Mouse (Mus musculus) embryo, embryonic 9.5 days (tissue): ENCODE results near the gene Ankrd27.

ENCODE experiments used
- DNase-seq: peaks from one replicate; pipeline ENCODE4 v3.0.0-alpha.2; 2017; ENCODE audit errors: extremely low spot score

Gene Ankrd27

GRCm38 (mm10) chr7:35640072-35640471 lies 54.0 kb downstream of the Ankrd27 start:
- no peak for DNase-seq

- DNase-seq = no peak
Measured at GRCm38 (mm10) chr7:35646317-35647081, 60.5 kb downstream of the Ankrd27 start.

GRCm38 (mm10) chr7:35647101-35647698 lies 61.2 kb downstream of the Ankrd27 start, which contains the start of gene Pdcd5:
TSS of gene Pdcd5 (minus strand) at chr7:35647521.
- DNase-seq = peak; percentile 97

- no peak for DNase-seq
Measured at GRCm38 (mm10) chr7:35648239-35649069, 62.4 kb downstream of the Ankrd27 start.

- DNase-seq = peak; percentile 14
Measured at GRCm38 (mm10) chr7:35649071-35649470, 63.0 kb downstream of the Ankrd27 start.

GRCm38 (mm10) chr7:35650716-35651410 lies 64.8 kb downstream of the Ankrd27 start:
- no peak for DNase-seq

- no peak for DNase-seq
Measured at GRCm38 (mm10) chr7:35651583-35652270, 65.7 kb downstream of the Ankrd27 start.

GRCm38 (mm10) chr7:35657829-35658228 lies 71.8 kb downstream of the Ankrd27 start:
- no peak for DNase-seq

- peak; percentile 13 for DNase-seq
Measured at GRCm38 (mm10) chr7:35659173-35659572, 73.1 kb downstream of the Ankrd27 start.

GRCm38 (mm10) chr7:35663790-35664376 lies 77.8 kb downstream of the Ankrd27 start:
- no peak for DNase-seq

- DNase-seq = peak; percentile 56
Measured at GRCm38 (mm10) chr7:35668066-35669041, 82.3 kb downstream of the Ankrd27 start.

GRCm38 (mm10) chr7:35678976-35679375 lies 92.9 kb downstream of the Ankrd27 start:
- no peak for DNase-seq

GRCm38 (mm10) chr7:35681559-35681958 lies 95.5 kb downstream of the Ankrd27 start:
- DNase-seq = no peak

GRCm38 (mm10) chr7:35683409-35684122 lies 97.5 kb downstream of the Ankrd27 start:
- DNase-seq = no peak

GRCm38 (mm10) chr7:35686216-35686615 lies 100.2 kb downstream of the Ankrd27 start:
- DNase-seq = no peak

GRCm38 (mm10) chr7:35686756-35687155 lies 100.7 kb downstream of the Ankrd27 start:
- peak; percentile 61 for DNase-seq

GRCm38 (mm10) chr7:35687229-35687628 lies 101.2 kb downstream of the Ankrd27 start:
- peak; percentile 45 for DNase-seq

GRCm38 (mm10) chr7:35688276-35688675 lies 102.2 kb downstream of the Ankrd27 start:
- DNase-seq = no peak
